Mouse (Mus musculus) liver, embryonic 15.5 days (tissue): ENCODE results near the gene Ncf4. TPM values are rescaled to one million over a fixed set of nuclear protein-coding genes. Genes with fewer than 3 reads are reported as not detected.
"Not testable (repeated sequence)": the region's sequence is repeated elsewhere in the genome, so short reads cannot be mapped to it uniquely, and the experiment has no call there.

ENCODE experiments used
- ATAC-seq: fragments of 200-750 bp; cut with Nextera tagmentation; 2 replicates; pipeline ENCODE4 v1.8.0; 2017; ENCODE audit warnings: moderate number of reproducible peaks, mild to moderate bottlenecking, moderate library complexity; ENCODE audit not compliant: insufficient read depth
- H3K27ac ChIP-seq: fragments of 300-500 bp; sonication (generic); replicated peaks from 2 replicates; pipeline ENCODE4 v1.5.1; 2015; ENCODE audit warnings: mild to moderate bottlenecking, inconsistent platforms
- H3K27me3 ChIP-seq: fragments of 300-500 bp; sonication (generic); 2 replicates; pipeline ENCODE4 v1.6.1; 2015; ENCODE audit warnings: mild to moderate bottlenecking, inconsistent platforms
- H3K36me3 ChIP-seq: fragments of 300-500 bp; sonication (generic); replicated peaks from 2 replicates; pipeline ENCODE4 v1.6.1; 2015; ENCODE audit warnings: moderate library complexity, mild to moderate bottlenecking, inconsistent platforms
- H3K4me1 ChIP-seq: fragments of 300-500 bp; sonication (generic); replicated peaks from 2 replicates; pipeline ENCODE4 v1.6.1; 2015; ENCODE audit warnings: inconsistent platforms
- H3K4me2 ChIP-seq: fragments of 300-500 bp; sonication (generic); 2 replicates; pipeline ENCODE4 v1.6.1; 2015; ENCODE audit warnings: moderate library complexity, mild to moderate bottlenecking, inconsistent platforms
- H3K4me3 ChIP-seq: fragments of 300-500 bp; sonication (generic); replicated peaks from 2 replicates; pipeline ENCODE4 v1.5.1; 2015; ENCODE audit warnings: mild to moderate bottlenecking, inconsistent platforms
- H3K9ac ChIP-seq: fragments of 300-500 bp; sonication (generic); 2 replicates; pipeline ENCODE4 v1.6.1; 2015; ENCODE audit warnings: moderate library complexity, mild to moderate bottlenecking, inconsistent platforms
- H3K9me3 ChIP-seq: fragments of 300-500 bp; sonication (generic); replicated peaks from 2 replicates; pipeline ENCODE4 v1.6.1; 2016; ENCODE audit warnings: inconsistent platforms
- WGBS: fragments of 180-500 bp; shearing (Covaris S2); methylation state at CpG from one replicate; pipeline ENCODE4 v1.1.7; 2015; ENCODE audit warnings: mixed read lengths; ENCODE audit not compliant: insufficient replicate concordance; 5-methylcytosine and 5-hydroxymethylcytosine counted together
- polyA plus RNA-seq: library from polyadenylated mRNA; unstranded; fragments of >200 nt; fragmentation: Nextera tagmentation; extraction: Ambion mirVana; gene quantifications from 2 replicates; pipeline ENCODE4 v1.2.1, GENCODE M21; 2015

The Ncf4 gene
- polyA plus RNA-seq, 1 experiment from 2014 or later, result 46.6 TPM

DNA sequence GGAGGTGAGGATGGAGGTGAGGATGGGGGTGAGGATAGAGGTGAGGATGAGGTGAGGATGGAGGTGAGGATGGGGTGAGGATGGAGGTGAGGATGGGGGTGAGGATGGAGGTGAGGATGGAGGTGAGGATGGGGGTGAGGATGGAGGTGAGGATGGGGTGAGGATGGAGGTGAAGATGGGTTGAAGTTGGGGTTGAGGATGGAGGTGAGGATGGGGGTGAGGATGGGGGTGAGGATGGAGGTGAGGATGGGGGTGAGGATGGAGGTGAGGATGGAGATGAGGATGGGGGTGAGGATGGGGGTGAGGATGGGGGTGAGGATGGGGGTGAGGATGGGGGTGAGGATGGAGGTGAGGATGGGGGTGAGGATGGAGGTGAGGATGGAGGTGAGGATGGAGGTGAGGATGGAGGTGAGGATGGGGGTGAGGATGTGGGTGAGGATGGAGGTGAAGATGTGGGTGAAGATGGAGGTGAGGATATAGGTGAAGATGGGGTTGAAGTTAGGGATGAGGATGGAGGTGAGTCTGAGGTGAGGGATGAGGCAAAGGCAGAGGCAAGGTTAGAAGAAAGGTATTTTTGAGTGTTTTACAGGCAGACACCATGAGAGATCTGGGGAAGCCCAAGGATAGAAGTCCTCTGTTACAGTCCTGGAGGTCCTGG, 12.1 kb downstream of the Ncf4 start:
- H3K9ac ChIP-seq, H3K9me3 ChIP-seq, H3K4me2 ChIP-seq, H3K4me3 ChIP-seq, H3K36me3 ChIP-seq, ATAC-seq, H3K27me3 ChIP-seq: not testable (repeated sequence)
- Histone ChIP-seq H3K27ac (peak overlapping the region; percentile 78), H3K4me1 (peaks cover 43% of the 10 kb centered on the region)

- H3K27ac ChIP-seq, result peak overlapping the region; percentile 78
- peak; percentile 16 for ATAC-seq
- H3K4me3 ChIP-seq, result no peak overlapping the region
- H3K9me3 ChIP-seq, result no peaks in the 10 kb centered on the region
- peak overlapping the region; percentile 4; the same call in 1 of the 2 replicates for H3K9ac ChIP-seq
- H3K4me2 ChIP-seq, result peak overlapping the region; percentile 32
- 12% methylated on average over 7 of the region's 7 CpGs for WGBS
- H3K4me1 ChIP-seq, result peaks cover 49% of the 10 kb centered on the region
- no peaks in the 10 kb centered on the region for H3K36me3 ChIP-seq
- no peaks in the 10 kb centered on the region for H3K27me3 ChIP-seq
These were observed 12.9 kb downstream of the Ncf4 start for GRCm38 (mm10) chr15:78257326-78258050.

- H3K4me1 ChIP-seq, result peaks cover 52% of the 10 kb centered on the region
- no peaks in the 10 kb centered on the region for H3K36me3 ChIP-seq
- WGBS, result 29% methylated on average over 10 of the region's 10 CpGs
- ATAC-seq, result peak; percentile 21; the same call in 1 of the 2 replicates
- peak overlapping the region; percentile 32 for H3K4me2 ChIP-seq
- peak overlapping the region; percentile 78 for H3K27ac ChIP-seq
- H3K9me3 ChIP-seq, result no peaks in the 10 kb centered on the region
- no peaks in the 10 kb centered on the region for H3K27me3 ChIP-seq
- no peak overlapping the region for H3K4me3 ChIP-seq
- H3K9ac ChIP-seq, result 0 out of 2 replicates have a peak overlapping the region, but pooled peaks have one; percentile 4
These were observed 13.8 kb downstream of the Ncf4 start for GRCm38 (mm10) chr15:78258246-78258865.

GRCm38 (mm10) chr15:78260668-78261333, 16.2 kb downstream of the Ncf4 start:
- H3K4me2 ChIP-seq, result peak overlapping the region; percentile 58

DNA sequence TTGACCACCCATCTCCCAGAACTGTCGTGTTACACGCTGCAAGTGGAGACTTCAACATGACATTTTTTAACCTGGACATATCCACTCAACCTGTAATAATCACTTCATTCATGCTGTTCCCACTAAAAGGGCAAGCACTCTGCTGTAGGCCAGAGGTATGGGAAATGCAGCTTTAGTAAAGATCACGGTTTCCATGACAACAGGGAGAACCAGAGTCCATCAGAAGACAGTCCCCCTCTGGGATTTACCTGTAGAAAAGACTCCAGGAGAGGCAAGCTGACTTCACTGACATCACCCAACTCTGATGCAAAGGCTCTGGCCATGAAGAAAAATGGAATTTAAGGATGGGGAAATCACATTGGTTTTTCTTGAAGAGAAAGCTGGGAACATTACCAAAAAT, 18.7 kb downstream of the Ncf4 start:
- H3K9ac ChIP-seq, result 0 out of 2 replicates have a peak overlapping the region, but pooled peaks have one; percentile 48
- no peaks in the 10 kb centered on the region for H3K9me3 ChIP-seq
- no peak overlapping the region for H3K4me3 ChIP-seq
- H3K4me2 ChIP-seq, result peak overlapping the region; percentile 58; the same call in 1 of the 2 replicates
- WGBS, result 65% methylated on average over 3 of the region's 3 CpGs
- no peaks in the 10 kb centered on the region for H3K27me3 ChIP-seq
- H3K36me3 ChIP-seq, result no peaks in the 10 kb centered on the region
- no peak overlapping the region; the same call in 1 of the 2 replicates for H3K27ac ChIP-seq
- ATAC-seq, result no peak
- H3K4me1 ChIP-seq, result peaks cover 62% of the 10 kb centered on the region

More at GRCm38 (mm10) chr15:78260668-78261333, 16.2 kb downstream of the Ncf4 start:
- Histone ChIP-seq H3K4me1 (peaks cover 56% of the 10 kb centered on the region), H3K9me3 (no peaks in the 10 kb centered on the region), H3K9ac (peak overlapping the region; percentile 48), H3K4me3 (peak overlapping the region; percentile 47), H3K27ac (peak overlapping the region; percentile 85), H3K36me3 (no peaks in the 10 kb centered on the region), H3K27me3 (no peaks in the 10 kb centered on the region)
- peak; percentile 90 for ATAC-seq
- WGBS, result 41% methylated on average over 13 of the region's 13 CpGs

DNA sequence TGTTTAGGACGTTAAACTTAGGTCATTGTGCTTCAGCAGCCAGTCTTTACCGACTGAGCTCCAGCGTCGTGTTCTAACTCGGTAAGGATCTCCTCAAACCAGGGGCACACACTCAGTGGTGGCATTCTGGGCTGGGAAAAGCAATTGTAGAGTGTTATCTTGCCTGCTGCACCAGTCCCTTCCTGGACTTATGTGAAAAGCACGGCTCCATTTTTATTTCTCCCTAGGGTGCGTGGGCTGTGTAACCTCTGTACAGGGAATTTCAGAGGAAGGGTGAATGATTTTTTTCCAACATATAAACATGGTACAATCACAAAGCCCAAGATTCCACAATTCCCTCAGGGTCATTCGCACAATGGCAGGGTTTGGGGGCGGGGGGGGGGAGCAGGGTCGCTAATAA, 22.8 kb downstream of the Ncf4 start:
- peak overlapping the region; percentile 47 for H3K9ac ChIP-seq
- H3K9me3 ChIP-seq, result no peaks in the 10 kb centered on the region
- peaks cover 56% of the 10 kb centered on the region for H3K4me1 ChIP-seq
- H3K27me3 ChIP-seq, result no peaks in the 10 kb centered on the region
- H3K36me3 ChIP-seq, result no peaks in the 10 kb centered on the region
- no peak overlapping the region for H3K4me3 ChIP-seq
- H3K27ac ChIP-seq, result peak overlapping the region; percentile 88
- WGBS, result 31% methylated on average over 10 of the region's 10 CpGs
- H3K4me2 ChIP-seq, result peak overlapping the region; percentile 50
- peak; percentile 51 for ATAC-seq

DNA sequence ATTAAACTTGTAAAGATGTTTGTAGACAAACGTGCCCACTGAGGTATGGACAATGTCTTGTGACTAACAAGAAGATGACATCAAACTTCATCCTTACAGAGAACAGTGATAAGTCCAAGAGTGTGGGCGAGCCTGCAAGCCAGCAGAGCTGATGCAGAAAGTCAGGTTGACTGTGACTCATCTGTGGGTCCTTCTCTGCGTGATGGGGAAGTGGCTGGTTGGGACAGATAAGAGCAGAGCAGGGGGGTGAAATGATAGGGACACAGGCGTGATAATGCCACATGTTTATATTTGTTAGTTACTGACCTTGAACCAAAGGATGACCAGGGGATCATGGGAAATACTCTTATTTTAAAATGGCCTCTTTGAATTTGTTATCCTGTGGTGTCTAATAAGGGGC, 23.3 kb downstream of the Ncf4 start:
- Histone ChIP-seq H3K4me1 (peaks cover 53% of the 10 kb centered on the region), H3K4me3 (no peak overlapping the region), H3K9ac (peak overlapping the region; percentile 47), H3K36me3 (no peaks in the 10 kb centered on the region), H3K27ac (peak overlapping the region; percentile 88), H3K4me2 (peak overlapping the region; percentile 50), H3K27me3 (no peaks in the 10 kb centered on the region), H3K9me3 (no peaks in the 10 kb centered on the region)
- WGBS, result 11% methylated on average over 4 of the region's 4 CpGs
- peak; percentile 96 for ATAC-seq

DNA sequence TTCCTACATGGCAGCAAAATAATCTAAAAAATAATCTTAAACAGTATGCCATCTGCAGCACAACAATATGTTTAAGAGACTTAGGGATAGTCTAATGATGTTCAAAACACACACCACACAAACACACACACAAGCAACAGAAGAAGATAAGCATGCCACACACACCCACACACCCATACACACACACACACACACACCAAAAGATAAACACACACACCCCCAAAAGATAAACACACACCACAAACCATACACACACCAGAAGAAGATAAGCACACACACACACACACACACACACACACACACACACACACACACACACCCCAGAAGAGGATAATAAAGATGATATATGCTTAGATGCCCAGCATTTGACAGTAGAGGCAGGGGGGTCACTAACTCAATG, 26.6 kb downstream of the Ncf4 start:
- H3K27ac ChIP-seq, result peak overlapping the region; percentile 67; the same call in 1 of the 2 replicates
- no peaks in the 10 kb centered on the region for H3K36me3 ChIP-seq
- no peak overlapping the region for H3K4me2 ChIP-seq
- no peak overlapping the region for H3K9ac ChIP-seq
- H3K4me1 ChIP-seq, result peaks cover 49% of the 10 kb centered on the region
- peak; percentile 48; the same call in 1 of the 2 replicates for ATAC-seq
- no peak overlapping the region for H3K4me3 ChIP-seq
- no peaks in the 10 kb centered on the region; the same call in 1 of the 2 replicates for H3K27me3 ChIP-seq
- H3K9me3 ChIP-seq, result no peaks in the 10 kb centered on the region

DNA sequence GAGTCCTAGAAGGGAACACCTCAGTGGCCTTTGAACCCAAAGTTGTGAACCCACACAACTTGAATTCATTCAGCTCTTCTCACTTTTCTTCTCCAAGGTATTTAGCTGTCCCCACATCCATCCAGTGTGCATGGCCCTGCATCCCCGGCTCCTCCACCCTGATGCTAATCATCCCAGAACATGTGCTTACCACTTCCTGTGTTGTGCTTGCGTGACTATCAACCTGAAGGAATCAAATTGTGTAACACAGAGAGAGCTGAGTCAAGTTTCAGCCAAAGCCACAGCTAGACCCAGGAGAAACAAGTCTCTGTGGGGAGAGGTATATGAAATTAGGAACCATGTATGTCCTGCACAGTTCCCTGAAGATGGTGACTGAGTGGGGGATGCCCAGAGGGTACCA, 33.7 kb downstream of the Ncf4 start:
- H3K9ac ChIP-seq, result no peak overlapping the region
- no peak for ATAC-seq
- no peaks in the 10 kb centered on the region for H3K36me3 ChIP-seq
- H3K4me3 ChIP-seq, result no peak overlapping the region
- no peak overlapping the region for H3K4me2 ChIP-seq
- H3K4me1 ChIP-seq, result peaks cover 11% of the 10 kb centered on the region; the same call in 1 of the 2 replicates
- WGBS, result 20% methylated on average over 2 of the region's 2 CpGs
- H3K9me3 ChIP-seq, result no peaks in the 10 kb centered on the region
- H3K27me3 ChIP-seq, result peaks cover 4% of the 10 kb centered on the region
- H3K27ac ChIP-seq, result no peak overlapping the region

GRCm38 (mm10) chr15:78287941-78288340, 43.3 kb downstream of the Ncf4 start:
- WGBS, result 61% methylated on average over 5 of the region's 5 CpGs
- Histone ChIP-seq H3K9ac (no peak overlapping the region), H3K4me2 (no peak overlapping the region), H3K27me3 (no peaks in the 10 kb centered on the region; the same call in 1 of the 2 replicates), H3K36me3 (no peaks in the 10 kb centered on the region), H3K4me1 (no peaks in the 10 kb centered on the region), H3K9me3 (no peaks in the 10 kb centered on the region), H3K4me3 (no peak overlapping the region), H3K27ac (no peak overlapping the region)
- no peak for ATAC-seq

DNA sequence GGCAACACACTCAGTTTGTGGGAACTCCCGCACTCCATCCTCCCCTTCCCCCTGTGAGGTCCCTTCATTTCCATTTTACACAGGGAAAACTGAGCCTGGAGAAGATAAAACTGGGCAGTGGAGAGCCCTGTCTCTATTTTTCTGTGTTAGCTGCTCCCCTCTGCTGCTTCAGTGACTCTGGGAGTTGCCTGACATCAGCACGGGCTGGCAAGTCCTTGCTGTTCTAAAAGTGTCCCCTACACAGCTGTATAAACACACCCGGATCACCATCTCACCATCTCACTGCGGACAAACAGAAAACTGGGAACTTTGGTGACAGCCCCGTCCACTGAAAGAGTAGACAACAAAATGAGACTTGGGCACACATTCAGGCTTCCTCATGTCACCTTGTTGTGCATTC, 45.2 kb downstream of the Ncf4 start:
- H3K27me3 ChIP-seq, ATAC-seq, H3K4me1 ChIP-seq, H3K4me2 ChIP-seq, H3K9ac ChIP-seq, H3K4me3 ChIP-seq, H3K36me3 ChIP-seq, H3K9me3 ChIP-seq, H3K27ac ChIP-seq: not testable (repeated sequence)
- WGBS, result 56% methylated on average over 5 of the region's 5 CpGs
